Mouse (Mus musculus) forebrain, embryonic 11.5 days (tissue): Measurements from ENCODE around the gene Gm12117. TPM values are rescaled to one million over a fixed set of nuclear protein-coding genes. Genes with fewer than 3 reads are reported as not detected.

Experiments
- ATAC-seq: fragments of 200-750 bp; cut with Nextera tagmentation; replicated peaks from 2 replicates; pipeline ENCODE4 v1.8.0; 2017; ENCODE audit warnings: moderate TSS enrichment; ENCODE audit not compliant: low FRiP score
- DNase-seq: peaks from one replicate; pipeline ENCODE4 v3.0.0-alpha.2; 2017; ENCODE audit warnings: low spot score
- H3K27ac ChIP-seq: fragments of 300-500 bp; sonication (generic); 2 replicates; pipeline ENCODE4 v1.5.1; 2014; ENCODE audit warnings: low read depth, low read length
- H3K27me3 ChIP-seq: fragments of 300-500 bp; sonication (generic); 2 replicates; pipeline ENCODE4 v1.6.1; 2014; ENCODE audit warnings: mild to moderate bottlenecking, low read length, mixed read lengths; ENCODE audit not compliant: control insufficient read depth, insufficient read depth
- H3K36me3 ChIP-seq: fragments of 300-500 bp; sonication (generic); 2 replicates; pipeline ENCODE4 v1.6.1; 2014; ENCODE audit warnings: mild to moderate bottlenecking, low read length, moderate library complexity, mixed read lengths; ENCODE audit not compliant: control insufficient read depth, insufficient read depth
- H3K4me1 ChIP-seq: fragments of 300-500 bp; sonication (generic); replicated peaks from 2 replicates; pipeline ENCODE4 v1.6.1; 2014; ENCODE audit warnings: low read length, mixed read lengths; ENCODE audit not compliant: control insufficient read depth, insufficient read depth
- H3K4me2 ChIP-seq: fragments of 300-500 bp; sonication (generic); 2 replicates; pipeline ENCODE4 v1.6.1; 2014; ENCODE audit warnings: low read depth, mild to moderate bottlenecking, low read length, moderate library complexity, mixed read lengths; ENCODE audit not compliant: severe bottlenecking
- H3K4me3 ChIP-seq: fragments of 300-500 bp; sonication (generic); 2 replicates; pipeline ENCODE4 v1.5.1; 2014; ENCODE audit warnings: low read depth, low read length
- H3K9ac ChIP-seq: fragments of 300-500 bp; sonication (generic); 2 replicates; pipeline ENCODE4 v1.6.1; 2014; ENCODE audit warnings: low read length
- H3K9me3 ChIP-seq: fragments of 300-500 bp; sonication (generic); 2 replicates; pipeline ENCODE4 v1.6.1; 2016; ENCODE audit warnings: low read length, mixed read lengths; ENCODE audit not compliant: control insufficient read depth
- WGBS: fragments of 180-500 bp; shearing (Covaris S2); extraction: QIAGEN DNeasy Blood & Tissue Kit; methylation state at CpG from one replicate; pipeline ENCODE4 v1.1.7; 2014; 5-methylcytosine and 5-hydroxymethylcytosine counted together
- polyA plus RNA-seq: library from polyadenylated mRNA; unstranded; fragments of >200 nt; fragmentation: Nextera tagmentation; extraction: Ambion mirVana; gene quantifications from 2 replicates; pipeline ENCODE4 v1.2.1, GENCODE M21; 2014

Gm12117 gene
- not detected in 2 replicates for polyA plus RNA-seq

GRCm38 (mm10) chr11:33276637-33277036 lies at the start of gene Gm12117:
Gene Gm12117, minus strand, starts transcription at chr11:33276737.
- WGBS, result 94% methylated on average over 3 of the region's 3 CpGs
- Histone ChIP-seq H3K4me1 (no peaks in the 10 kb centered on the region), H3K27me3 (no peaks in the 10 kb centered on the region), H3K4me2 (no peak within 1 kb of the TSS), H3K9me3 (no peaks in the 10 kb centered on the region), H3K27ac (no peak within 1 kb of the TSS), H3K36me3 (no peaks in the 10 kb centered on the region), H3K9ac (no peak within 1 kb of the TSS), H3K4me3 (no peak within 1 kb of the TSS)
- no peak for DNase-seq
- ATAC-seq, result no peak

GRCm38 (mm10) chr11:33319006-33319611 lies 42.6 kb upstream of the Gm12117 start:
- no peak for ATAC-seq
- no peak for DNase-seq
- no peak overlapping the region for H3K27ac ChIP-seq
- H3K4me2 ChIP-seq, result no peak overlapping the region
- no peak overlapping the region for H3K4me3 ChIP-seq
- no peaks in the 10 kb centered on the region for H3K36me3 ChIP-seq
- H3K9ac ChIP-seq, result no peak overlapping the region
- H3K27me3 ChIP-seq, result no peaks in the 10 kb centered on the region
- H3K4me1 ChIP-seq, result no peaks in the 10 kb centered on the region
- no peaks in the 10 kb centered on the region for H3K9me3 ChIP-seq
- 87% methylated on average over 7 of the region's 7 CpGs for WGBS

- Histone ChIP-seq H3K27ac (no peak overlapping the region), H3K9ac (no peak overlapping the region), H3K4me1 (no peaks in the 10 kb centered on the region), H3K36me3 (no peaks in the 10 kb centered on the region), H3K27me3 (no peaks in the 10 kb centered on the region), H3K9me3 (no peaks in the 10 kb centered on the region), H3K4me2 (no peak overlapping the region), H3K4me3 (no peak overlapping the region)
- 81% methylated on average over 4 of the region's 4 CpGs for WGBS
- DNase-seq (no peak), ATAC-seq (no peak)
These were observed 33.0 kb upstream of the Gm12117 start for GRCm38 (mm10) chr11:33309566-33309965.

- Histone ChIP-seq H3K9ac (no peak overlapping the region), H3K27ac (no peak overlapping the region), H3K9me3 (no peaks in the 10 kb centered on the region), H3K27me3 (no peaks in the 10 kb centered on the region), H3K4me2 (no peak overlapping the region), H3K36me3 (no peaks in the 10 kb centered on the region), H3K4me1 (no peaks in the 10 kb centered on the region), H3K4me3 (no peak overlapping the region)
- 55% methylated on average over 8 of the region's 8 CpGs for WGBS
- ATAC-seq, result no peak
- no peak for DNase-seq
These were observed 24.3 kb upstream of the Gm12117 start for GRCm38 (mm10) chr11:33300859-33301258.

GRCm38 (mm10) chr11:33299371-33299770 lies 22.8 kb upstream of the Gm12117 start:
- Histone ChIP-seq H3K36me3 (no peaks in the 10 kb centered on the region), H3K27me3 (no peaks in the 10 kb centered on the region), H3K4me2 (no peak overlapping the region), H3K4me1 (no peaks in the 10 kb centered on the region), H3K27ac (no peak overlapping the region), H3K4me3 (no peak overlapping the region), H3K9ac (no peak overlapping the region), H3K9me3 (no peaks in the 10 kb centered on the region)
- ATAC-seq, result no peak
- 87% methylated on average over 11 of the region's 11 CpGs for WGBS
- no peak for DNase-seq

GRCm38 (mm10) chr11:33297121-33297520 lies 20.6 kb upstream of the Gm12117 start:
- Histone ChIP-seq H3K4me3 (no peak overlapping the region), H3K9ac (no peak overlapping the region), H3K4me1 (no peaks in the 10 kb centered on the region), H3K4me2 (no peak overlapping the region), H3K27me3 (no peaks in the 10 kb centered on the region), H3K27ac (no peak overlapping the region), H3K9me3 (no peaks in the 10 kb centered on the region), H3K36me3 (no peaks in the 10 kb centered on the region)
- WGBS, result 51% methylated on average over 8 of the region's 8 CpGs
- ATAC-seq (no peak), DNase-seq (no peak)

- H3K4me3 ChIP-seq, result no peak overlapping the region
- no peak for DNase-seq
- no peaks in the 10 kb centered on the region for H3K36me3 ChIP-seq
- no peak overlapping the region for H3K27ac ChIP-seq
- no peaks in the 10 kb centered on the region for H3K27me3 ChIP-seq
- no peak overlapping the region for H3K9ac ChIP-seq
- H3K9me3 ChIP-seq, result no peaks in the 10 kb centered on the region
- WGBS, result 52% methylated on average over 3 of the region's 3 CpGs
- no peaks in the 10 kb centered on the region for H3K4me1 ChIP-seq
- H3K4me2 ChIP-seq, result no peak overlapping the region
- ATAC-seq, result no peak
These were observed 18.9 kb upstream of the Gm12117 start for GRCm38 (mm10) chr11:33295422-33295821.

- no peaks in the 10 kb centered on the region for H3K9me3 ChIP-seq
- no peak overlapping the region for H3K4me2 ChIP-seq
- no peak for ATAC-seq
These were observed 17.5 kb upstream of the Gm12117 start for GRCm38 (mm10) chr11:33294063-33294462.

GRCm38 (mm10) chr11:33278571-33278970 lies 2.0 kb upstream of the Gm12117 start:
- Histone ChIP-seq H3K9me3 (no peaks in the 10 kb centered on the region), H3K27ac (no peak overlapping the region), H3K9ac (no peak overlapping the region), H3K36me3 (no peaks in the 10 kb centered on the region), H3K4me1 (no peaks in the 10 kb centered on the region), H3K27me3 (no peaks in the 10 kb centered on the region), H3K4me2 (no peak overlapping the region), H3K4me3 (no peak overlapping the region)
- 87% methylated on average over 2 of the region's 2 CpGs for WGBS
- DNase-seq, result no peak
- ATAC-seq, result no peak

More at GRCm38 (mm10) chr11:33294063-33294462, 17.5 kb upstream of the Gm12117 start:
- no peak overlapping the region for H3K9ac ChIP-seq
- WGBS, result 75% methylated on average over 6 of the region's 6 CpGs
- H3K27ac ChIP-seq, result no peak overlapping the region
- H3K27me3 ChIP-seq, result no peaks in the 10 kb centered on the region
- no peak overlapping the region for H3K4me3 ChIP-seq
- no peak for DNase-seq
- no peaks in the 10 kb centered on the region for H3K36me3 ChIP-seq
- no peaks in the 10 kb centered on the region for H3K4me1 ChIP-seq
